Mouse (Mus musculus): ENCODE measurements around the gene Ptgir. TPM values are rescaled to one million over a fixed set of nuclear protein-coding genes. Genes with fewer than 3 reads are reported as not detected.

The Ptgir gene
- not detected for total RNA-seq (2021)
- long read RNA-seq = 0 reads

DNA sequence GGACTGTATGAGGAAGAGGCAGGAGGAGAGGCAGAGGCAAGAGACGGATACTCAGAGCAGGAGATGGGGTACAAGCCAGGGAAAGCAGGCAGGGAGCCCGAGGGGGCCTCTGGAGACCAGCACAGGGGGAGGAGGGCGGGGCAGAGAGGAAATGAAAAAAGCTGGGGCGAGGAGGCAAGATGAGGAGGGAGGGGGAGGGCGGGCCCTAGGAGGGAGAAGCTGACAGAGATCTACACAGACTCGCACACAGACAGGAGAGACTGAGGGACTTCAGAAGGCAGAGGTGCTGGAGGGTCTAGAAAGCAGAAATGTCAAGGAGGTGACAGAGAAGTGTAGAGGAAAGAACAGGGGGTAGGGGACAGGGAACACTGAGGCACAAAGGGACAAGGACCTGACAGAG, at the start of gene Ptgir:
Gene Ptgir (plus strand): TSS at position 210 of the 400 bp plus-strand sequence.
- DNase-seq (ENCODE audit: low spot score in 2 of 2) = no peak

DNA sequence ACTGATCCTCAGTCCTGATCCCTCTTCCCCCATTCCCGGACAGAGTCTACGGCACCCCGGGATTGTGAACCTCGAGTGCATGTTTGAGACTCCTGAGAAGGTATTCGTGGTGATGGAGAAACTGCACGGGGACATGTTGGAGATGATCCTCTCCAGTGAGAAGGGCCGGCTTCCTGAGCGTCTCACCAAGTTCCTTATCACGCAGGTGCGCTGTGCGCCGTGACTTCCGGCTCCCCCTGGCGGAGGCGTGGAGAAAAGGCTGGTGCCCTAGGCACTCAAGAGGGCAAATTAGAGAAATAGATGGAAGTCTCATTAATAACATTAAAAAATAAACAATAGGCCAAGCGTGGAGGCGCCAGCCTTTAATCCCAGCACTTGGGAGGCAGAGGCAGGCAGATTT, 48.0 kb upstream of the Ptgir start:
- no peak for DNase-seq (ENCODE audit: low spot score in 2 of 2)

DNA sequence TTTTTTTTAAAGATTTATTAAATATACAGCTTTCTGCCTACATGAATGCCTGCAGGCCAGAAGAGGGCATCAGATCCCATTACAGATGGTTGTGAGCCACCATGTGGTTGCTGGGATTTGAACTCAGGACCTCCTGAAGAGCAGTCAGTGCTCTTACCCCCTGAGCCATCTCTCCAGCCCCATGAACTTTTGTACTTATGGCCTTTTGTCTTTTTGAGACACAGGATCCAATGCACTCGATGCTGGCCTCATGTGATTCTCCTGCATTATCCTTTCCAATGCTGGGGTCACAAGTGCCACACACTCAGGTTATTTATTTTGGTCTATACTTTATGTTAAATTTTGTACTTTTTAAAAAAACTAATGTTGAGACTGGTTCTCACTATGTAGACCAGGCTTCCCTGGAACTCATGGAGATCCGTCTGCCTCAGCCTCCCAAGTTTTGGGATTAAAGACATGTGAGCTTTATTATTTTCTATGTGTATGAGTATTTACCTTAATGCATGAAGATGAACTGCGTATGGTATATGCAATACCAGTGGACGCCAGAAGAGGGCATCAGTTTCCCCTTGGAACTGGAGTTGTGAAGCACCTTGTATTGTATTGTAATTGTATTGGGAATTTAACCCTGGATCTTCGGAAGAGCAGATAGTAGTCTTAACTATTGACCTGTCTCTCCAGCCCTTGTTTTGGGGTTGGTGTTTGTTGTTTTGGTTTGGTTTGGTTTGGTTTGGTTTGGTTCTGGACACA, 46.2 kb upstream of the Ptgir start:
- DNase-seq (ENCODE audit: low spot score in 2 of 2) = peak; percentile 56 to 71

DNA sequence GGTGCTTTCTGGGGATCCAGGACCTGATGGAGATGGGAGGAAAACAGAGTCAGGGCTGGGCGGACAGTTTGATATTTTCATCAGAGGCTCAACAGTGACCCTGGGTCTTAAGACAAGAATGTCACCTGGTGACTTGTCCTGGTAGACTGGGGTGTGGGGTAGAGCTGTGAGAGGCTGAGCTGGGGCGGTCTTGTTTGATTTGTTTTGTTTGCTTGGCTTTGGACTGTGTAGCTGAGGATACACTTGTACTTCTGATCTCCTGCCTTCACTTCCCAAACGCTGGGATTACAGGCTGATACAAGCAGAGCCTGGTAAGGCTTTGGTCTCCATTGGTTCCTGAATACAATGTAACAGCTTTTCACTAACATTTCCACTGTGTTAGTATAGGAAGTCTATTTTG, 38.8 kb upstream of the Ptgir start:
- DNase-seq (ENCODE audit: low spot score in 2 of 2) = no peak

DNA sequence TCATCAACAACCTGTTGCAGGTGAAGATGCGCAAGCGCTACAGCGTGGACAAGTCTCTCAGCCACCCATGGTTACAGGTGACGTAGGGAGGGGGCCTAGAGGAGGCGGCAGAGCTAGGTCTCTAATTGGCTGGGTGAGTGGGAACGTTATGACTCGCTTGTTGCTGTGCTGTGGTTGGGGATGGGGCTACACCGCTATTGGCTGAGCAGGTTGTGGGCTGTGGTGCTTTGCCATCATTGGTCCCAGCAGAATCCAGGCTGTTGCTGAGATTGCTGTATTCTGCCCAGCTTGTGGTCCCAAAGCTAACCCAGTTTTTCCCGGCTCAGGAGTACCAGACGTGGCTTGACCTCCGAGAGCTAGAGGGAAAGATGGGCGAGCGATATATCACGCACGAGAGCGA, 36.8 kb upstream of the Ptgir start:
- peak; percentile 83 to 85 for DNase-seq (ENCODE audit: low spot score in 2 of 2)

DNA sequence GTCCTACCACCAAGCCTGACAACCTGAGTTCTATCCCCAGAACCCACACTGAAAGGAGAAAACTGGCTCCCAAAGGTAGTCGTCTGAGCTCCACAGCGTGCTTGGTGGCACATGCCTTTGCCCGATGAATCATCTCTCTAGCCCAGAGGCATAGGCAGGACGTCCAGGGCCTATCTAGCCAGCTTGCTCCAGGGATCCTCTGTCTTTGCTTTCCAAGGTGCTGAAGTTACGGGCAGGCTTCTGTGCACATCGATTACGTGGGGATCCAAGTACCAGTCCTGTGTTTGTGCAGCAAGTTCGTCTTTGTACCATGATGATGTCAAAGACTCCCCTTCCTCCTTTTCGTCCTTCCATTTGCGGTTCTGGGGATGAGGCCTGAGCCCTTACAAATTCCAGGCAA, 34.7 kb upstream of the Ptgir start:
- DNase-seq (ENCODE audit: low spot score in 2 of 2) = no peak

DNA sequence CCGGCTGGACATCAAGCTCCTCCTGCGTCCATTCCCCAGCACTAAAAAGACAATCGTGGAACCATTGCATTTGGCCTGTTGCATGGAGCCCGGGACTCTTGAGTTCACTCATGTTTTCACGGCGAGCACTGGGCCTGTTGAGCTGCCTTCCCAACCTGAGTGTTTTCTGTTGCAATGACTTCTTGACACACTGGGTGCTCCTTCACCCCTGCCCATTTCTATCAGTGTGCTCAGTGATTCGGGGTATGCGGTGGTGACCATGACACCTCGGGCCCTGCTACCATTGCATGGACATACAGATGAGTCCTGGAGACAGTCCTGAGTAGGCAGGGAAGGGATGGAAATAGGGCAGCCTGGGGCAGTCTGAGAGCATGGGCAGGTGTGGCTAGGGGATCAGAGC, 33.8 kb upstream of the Ptgir start:
- DNase-seq (ENCODE audit: low spot score in 2 of 2) = no peak

DNA sequence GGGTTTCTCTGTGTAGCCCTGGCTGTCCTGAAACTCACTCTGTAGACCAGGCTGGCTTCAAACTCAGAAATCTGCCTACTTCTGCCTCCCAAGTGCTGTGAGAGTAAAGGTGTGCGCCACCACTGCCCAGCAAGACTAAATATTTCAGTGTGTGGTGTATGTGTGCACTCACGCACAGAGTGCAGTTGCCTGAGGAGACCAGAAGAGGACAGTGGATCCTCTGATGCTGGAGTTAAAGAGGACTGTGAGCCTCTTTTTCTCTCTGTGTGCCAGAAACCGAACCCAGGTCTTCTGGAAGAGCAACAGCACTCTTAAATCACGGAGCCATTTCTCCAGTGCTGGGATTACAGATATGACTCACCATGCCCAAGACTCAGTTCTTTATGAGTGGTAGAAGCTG, 32.9 kb upstream of the Ptgir start:
- DNase-seq (ENCODE audit: low spot score in 2 of 2) = no peak

DNA sequence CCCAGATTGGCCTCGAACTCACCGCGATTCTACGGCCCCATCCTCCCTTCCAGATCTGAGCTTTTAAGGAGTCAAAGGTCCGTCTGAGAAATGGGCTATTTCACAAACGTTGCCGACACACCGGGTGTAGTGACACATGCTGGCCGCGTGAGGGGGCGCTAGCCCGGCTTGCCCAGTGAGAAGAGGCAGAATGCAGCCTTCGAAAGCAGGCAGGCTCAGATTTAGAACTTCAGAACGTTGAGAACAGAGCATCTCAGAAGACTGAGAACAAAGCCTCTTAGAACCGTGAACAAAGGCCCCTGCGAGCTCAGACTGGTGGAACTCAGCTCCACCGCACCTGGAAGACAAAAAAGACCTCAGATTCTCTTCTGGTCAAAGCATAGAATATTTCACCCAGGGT, 32.1 kb upstream of the Ptgir start:
- peak; percentile 79 to 85 for DNase-seq (ENCODE audit: low spot score in 2 of 2)

DNA sequence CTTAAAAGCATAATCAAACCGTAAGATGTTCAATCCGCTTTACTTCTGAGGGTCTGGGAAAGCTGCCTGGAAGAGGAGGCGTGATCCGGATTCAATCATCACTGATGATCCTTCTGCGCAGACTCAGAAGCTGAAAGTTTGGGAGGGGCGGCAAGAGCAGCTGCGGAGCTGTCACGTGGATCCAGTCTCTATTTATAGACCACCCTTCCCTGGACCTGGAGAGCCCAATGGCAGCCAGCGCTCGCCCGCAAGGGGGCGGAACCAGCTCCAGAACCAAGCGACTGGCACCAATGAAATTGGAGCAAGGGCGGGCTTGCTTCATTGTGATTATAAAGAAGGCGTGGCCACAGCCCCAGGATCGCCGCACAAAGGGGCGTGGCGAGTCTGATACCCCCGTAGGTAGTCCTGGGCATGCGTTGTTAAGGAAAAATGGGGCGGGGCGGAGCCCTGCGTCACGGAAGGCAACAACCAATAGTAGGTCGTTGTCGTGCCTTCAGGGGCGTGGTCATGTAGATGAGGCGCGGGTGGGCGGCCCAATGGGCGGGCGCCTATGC, 31.5 kb upstream of the Ptgir start:
- DNase-seq (ENCODE audit: low spot score in 2 of 2) = peak; percentile 99

DNA sequence AGATGAGACGGTGACA, 31.2 kb upstream of the Ptgir start, which contains the start of gene Dact3:
Gene Dact3 (plus strand): TSS at position 8 of the 16 bp plus-strand sequence.
- DNase-seq (ENCODE audit: low spot score in 2 of 2) = no peak

DNA sequence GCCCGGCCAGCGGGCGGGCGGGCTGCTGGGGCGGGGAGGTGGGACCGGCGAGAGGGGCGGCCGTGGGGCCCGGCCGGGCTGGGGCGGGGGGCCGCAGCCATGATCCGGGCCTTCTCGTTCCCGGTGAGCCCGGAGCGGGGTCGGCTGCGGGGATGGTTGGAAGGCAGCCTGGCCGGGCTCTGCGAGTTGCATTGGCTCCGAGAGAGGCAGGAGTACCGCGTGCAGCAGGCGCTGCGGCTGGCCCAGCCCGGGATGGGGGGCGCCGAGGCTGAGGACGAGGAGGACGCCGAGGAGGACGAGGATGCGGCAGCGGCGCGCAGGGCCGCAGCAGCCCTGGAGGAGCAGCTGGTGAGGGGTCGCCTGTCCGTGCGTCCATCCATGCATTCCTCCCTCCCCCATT, 31.0 kb upstream of the Ptgir start:
- DNase-seq (ENCODE audit: low spot score in 2 of 2) = no peak

DNA sequence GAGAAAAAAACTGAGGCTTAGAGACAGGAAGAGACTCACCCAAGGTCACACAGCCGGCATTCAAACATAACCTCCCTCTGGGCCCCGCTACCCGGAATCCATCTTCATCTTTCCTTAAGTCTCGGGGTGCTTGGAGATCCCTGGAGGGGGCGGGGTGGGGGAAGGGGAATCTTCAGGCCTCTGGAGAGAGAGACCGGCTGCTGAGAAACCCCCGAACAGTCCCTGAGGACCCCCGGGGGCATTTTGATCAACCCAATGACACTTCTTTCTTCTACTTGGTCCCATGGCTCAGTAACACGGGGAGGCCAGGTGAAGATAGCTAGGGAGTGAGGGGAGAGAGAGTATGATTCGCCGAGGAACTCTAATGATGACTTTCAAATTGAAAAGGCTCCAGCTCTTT, 30.3 kb upstream of the Ptgir start:
- no peak for DNase-seq (ENCODE audit: low spot score in 2 of 2)

DNA sequence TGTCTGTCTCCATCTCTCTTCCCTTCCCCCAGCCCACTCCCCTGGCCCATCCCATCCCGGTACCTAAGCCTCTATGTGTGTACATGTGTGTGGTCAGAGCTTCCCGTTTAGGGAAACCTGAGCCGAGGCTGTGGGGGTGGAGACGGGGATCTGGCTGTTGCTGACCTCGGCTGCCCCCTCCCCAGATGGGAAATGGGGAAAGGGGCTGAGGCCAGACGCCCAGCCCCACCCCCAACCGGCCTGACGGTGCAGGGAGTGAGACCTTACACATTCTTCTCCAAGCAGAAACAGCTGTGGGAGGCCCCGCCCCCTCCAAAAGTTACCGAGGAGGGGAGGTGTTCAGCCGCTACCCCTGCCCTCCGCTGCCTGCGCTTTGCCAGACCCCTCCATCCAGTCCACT, 29.7 kb upstream of the Ptgir start:
- DNase-seq (ENCODE audit: low spot score in 2 of 2) = no peak

DNA sequence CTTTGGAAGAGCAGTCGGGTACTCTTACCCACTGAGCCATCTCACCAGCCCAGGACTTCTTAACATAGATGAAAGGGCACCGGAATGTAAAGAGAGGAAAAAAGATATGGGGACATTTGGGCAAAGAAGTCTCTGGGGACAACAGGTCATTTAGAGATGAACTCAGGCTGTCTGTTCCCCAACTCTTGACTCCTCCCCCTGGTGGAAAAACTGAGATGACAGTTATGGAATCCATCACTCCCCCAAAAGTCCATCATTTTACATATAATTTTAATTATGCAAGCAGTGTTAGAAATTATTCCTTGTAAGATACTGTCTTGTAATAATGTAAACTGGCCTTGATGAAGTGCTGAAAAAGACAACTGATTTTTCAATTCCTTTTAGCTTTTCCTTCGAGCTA, 28.6 kb upstream of the Ptgir start:
- DNase-seq (ENCODE audit: low spot score in 2 of 2) = no peak

DNA sequence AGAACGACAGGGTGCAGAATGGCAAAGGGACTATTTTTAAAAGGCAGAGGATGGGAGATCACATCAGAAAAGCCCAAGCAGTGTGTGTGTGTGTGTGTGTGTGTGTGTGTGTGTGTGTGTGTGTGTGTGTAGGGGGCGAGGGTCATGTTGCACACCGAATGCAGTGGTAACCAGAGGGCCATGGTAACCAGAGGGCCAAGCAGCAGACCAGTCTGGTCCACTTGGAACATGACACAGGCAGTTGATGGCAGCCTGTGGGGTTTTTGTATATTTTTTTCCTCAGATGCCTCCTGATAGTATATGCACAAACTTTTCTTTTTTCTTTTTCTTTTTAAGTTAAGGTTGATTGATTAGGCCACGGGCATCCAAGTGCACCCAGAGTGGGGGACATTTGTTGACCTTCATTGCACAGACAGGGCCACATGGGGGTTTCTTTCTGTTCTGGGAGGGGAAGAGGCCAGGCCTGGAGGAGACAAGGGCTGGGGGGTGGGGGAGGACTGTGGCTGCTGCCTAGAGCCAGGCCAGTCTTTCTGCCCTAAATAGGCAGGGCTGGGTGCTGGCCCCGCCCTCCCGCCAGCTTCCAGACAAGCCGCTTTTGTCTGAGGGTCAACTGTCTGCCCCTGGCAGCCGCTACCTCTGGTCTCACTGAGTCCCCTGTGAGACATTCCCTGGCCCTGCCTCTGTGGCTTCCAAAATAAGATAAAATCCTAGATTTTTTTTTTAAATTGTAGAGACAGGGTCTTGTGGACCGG, 26.3 kb upstream of the Ptgir start:
- peak in 1 of 2 experiments; percentile 52 for DNase-seq (ENCODE audit: low spot score in 2 of 2)

DNA sequence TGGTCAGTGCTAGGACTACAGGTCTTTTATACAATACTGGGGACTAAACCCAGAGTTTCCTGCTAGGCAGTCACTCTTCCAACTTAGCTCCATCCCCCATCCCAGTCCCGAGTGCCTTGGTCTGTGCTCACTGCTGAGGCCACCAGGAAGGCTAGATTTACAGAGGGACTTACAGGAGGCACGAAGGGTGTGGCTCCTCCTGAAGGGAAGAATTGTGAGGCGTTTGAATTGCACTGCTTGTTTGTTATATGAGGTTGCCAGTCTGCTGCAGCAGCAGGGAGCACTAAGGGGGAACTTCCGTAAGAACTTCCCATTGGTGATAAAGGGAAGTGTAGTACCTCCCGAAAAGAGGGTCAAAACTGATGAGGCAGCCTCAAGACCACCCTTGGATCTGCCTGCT, 25.7 kb upstream of the Ptgir start:
- DNase-seq (ENCODE audit: low spot score in 2 of 2) = no peak

DNA sequence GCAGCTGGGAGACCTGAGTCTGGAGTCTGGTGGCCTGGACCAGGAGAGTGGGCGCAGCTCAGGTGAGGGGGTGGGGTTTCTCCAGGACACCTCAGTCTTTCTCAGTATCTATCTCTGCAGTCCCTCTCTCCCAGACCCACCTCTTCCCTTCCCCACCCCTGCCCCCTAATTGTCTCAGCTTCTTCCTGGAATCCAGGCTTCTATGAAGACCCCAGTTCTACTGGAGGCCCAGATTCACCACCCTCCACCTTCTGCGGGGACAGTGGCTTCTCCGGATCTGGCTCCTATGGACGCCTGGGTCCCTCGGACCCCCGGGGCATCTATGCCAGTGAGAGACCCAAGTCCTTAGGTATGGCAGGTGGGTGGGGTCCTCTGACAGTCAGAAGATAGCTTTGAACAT, 23.1 kb upstream of the Ptgir start:
- no peak for DNase-seq (ENCODE audit: low spot score in 2 of 2)

DNA sequence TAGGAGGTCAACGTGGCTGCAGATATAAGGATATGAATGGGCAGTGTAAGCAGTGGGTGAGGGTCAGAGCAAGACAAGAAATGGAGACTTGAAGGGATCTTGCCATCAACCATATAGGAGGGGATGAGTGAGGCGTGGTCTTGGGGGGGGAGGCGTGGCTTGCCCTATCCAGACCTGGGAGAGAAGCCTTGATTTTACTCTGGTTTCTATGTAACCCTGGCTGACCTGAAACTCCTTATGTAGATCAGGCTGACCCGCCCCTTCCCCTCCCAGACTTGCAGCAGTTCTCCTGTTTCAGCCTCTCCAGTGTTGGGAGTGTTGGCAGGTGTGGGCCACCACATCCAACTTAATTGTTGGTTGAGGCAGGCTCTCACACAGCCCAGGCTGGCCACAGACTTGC, 22.0 kb upstream of the Ptgir start:
- DNase-seq (ENCODE audit: low spot score in 2 of 2) = no peak

DNA sequence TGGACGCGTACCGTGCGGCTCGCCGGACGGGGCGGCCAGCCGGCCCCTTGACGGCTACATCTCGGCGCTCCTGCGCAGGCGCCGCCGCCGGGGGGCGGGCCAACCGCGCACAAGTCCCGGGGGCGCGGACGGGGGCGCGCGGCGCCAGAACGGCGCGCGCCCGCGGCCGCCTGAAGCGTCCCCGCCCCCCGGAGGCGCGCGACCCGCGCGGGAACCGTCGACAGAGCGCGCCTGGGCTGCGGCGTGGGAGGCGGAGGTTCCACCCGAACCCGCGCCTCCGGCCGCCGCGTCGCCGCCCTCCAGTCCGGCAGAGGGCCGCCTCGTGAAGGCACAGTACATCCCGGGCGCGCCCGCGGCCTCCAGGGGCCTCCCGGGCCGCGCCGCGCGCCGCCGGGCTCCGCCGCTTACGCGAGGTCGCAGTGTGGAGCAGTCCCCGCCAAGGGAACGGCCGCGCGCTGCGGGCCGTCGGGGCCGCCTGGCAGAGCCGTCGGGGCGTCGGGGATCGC, 21.0 kb upstream of the Ptgir start:
- DNase-seq (ENCODE audit: low spot score in 2 of 2) = no peak

DNA sequence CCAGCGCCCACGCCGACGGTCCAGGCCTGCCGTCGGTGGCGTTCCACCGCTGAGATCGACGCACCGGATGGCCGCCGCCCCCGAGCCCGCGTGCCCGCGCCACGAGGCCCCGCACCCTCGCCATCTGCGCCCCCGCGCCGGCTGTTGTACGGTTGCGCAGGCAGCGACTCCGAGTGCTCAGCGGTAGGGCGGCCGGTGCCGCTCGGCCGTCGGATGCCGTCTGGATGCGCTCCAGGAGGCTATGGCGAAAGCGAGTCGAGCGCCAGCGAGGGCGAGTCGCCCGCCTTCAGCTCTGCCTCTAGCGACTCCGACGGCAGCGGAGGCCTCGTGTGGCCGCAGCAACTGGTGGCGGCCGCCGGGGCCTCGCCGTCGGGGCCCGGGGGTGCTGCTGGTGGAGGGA, 20.4 kb upstream of the Ptgir start:
- peak in 1 of 2 experiments; percentile 22 for DNase-seq (ENCODE audit: low spot score in 2 of 2)

DNA sequence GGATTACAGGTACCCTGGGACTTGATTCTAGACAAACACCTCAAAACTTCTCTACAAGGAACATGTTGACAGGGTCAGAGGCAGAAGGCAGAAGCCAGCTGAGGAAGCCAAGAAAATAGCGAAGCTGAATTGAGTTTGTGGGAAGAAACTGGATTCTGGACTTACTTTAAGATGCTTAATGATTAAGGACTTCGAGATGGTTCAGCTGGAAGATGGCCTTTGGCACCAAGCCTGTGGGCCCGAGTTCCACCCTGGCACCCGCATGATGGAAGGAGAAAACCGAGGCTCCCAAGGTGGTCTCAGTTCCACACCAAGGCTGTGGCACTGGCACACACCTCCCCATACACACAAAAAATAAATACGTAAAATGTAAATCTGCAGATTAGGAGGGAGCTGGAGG, 15.8 kb upstream of the Ptgir start:
- no peak for DNase-seq (ENCODE audit: low spot score in 2 of 2)

DNA sequence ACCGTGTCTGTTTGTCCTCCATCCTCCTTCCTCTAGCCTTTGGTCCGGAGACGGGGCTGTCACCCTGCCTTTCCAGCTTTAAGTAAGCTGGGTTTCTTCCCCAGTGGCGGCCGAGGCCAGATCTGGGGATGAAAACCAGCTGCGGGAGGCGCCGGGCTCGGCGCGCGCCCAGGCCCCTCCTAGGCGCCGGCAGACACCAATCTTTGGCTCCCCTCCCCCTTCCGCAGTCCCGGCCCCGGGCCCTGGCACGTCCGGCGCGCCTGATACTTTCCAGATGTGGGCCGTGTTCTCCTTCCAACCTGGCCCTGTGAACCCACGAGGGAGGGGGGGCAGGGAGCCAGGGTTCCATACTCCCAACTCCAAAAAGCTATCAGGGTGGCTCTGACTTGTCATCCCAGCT, 15.3 kb upstream of the Ptgir start:
- no peak for DNase-seq (ENCODE audit: low spot score in 2 of 2)
